In the genomic region with DNA sequence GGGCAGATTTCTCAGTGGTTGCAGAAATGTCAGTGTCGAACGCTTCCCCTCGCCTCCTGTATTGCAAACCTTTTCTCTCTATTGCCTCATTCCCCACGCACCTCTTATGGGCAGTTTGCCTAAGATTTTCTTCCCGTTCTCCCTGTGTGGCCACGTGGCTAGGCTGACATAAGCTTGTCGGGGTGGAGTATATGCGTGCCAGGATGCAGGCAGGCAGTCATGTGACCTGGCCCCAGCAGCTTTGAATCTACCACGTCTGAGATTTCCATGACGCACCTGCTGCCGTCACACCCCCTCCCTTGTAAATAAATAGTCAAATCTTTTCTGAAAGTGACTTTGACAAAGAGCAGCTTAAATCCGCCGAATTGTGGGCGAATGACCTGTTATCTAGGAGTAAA, we compare ENCODE assay signal across 8 mouse cellular contexts.
DNase-seq lines count a peak whose midpoint lies in the region; ATAC-seq and TF ChIP-seq lines count a peak whose summit lies in the region.

No protein-coding gene starts in this region.

- peak overlapping the region; percentile 37 for H3K4me3 ChIP-seq in forebrain, embryonic 11.5 days (ENCODE audit: low read depth, low read length)
- peak overlapping the region; percentile 44 for H3K4me3 ChIP-seq in neural tube, embryonic 13.5 days
- no peak overlapping the region for H3K4me3 ChIP-seq in thymus, adult 2 months (ENCODE audit: control insufficient read depth, insufficient read depth, low read length)

- no peak for TF ChIP-seq CTCF in thymus, adult 2 months (IDR thresholded peaks at IDR 0.05; ENCODE audit: borderline replicate concordance, control insufficient read depth, extremely low read depth, insufficient read depth, low read length, poor library complexity)

- H3K27me3 ChIP-seq in forebrain, embryonic 11.5 days (ENCODE audit: control insufficient read depth, insufficient read depth, low read length), result no peaks in the 10 kb centered on the region
- no peaks in the 10 kb centered on the region for H3K27me3 ChIP-seq in neural tube, embryonic 13.5 days
- no peaks in the 10 kb centered on the region for H3K27me3 ChIP-seq in thymus, adult 2 months (ENCODE audit: control insufficient read depth, insufficient read depth, low read length)

- DNase-seq in CD4-positive, CD25-positive, alpha-beta regulatory T cell, adult 2 months (ENCODE audit: low read depth, low spot score), result peak; percentile 88
- peak; percentile 87 for DNase-seq in brain, adult 2 months (ENCODE audit: low read depth, low spot score)
- peak; percentile 72 for DNase-seq in forebrain, embryonic 11.5 days (ENCODE audit: low spot score)
- peak; percentile 58 to 61 for DNase-seq in heart, postnatal 14 days
- DNase-seq in kidney, postnatal 4 days, result peak; percentile 64 to 70
- peak; percentile 78 to 84 for DNase-seq in lung, adult 18-20 months
- peak; percentile 63 for DNase-seq in thymus, adult 2 months

- intact Hi-C loops in heart, postnatal 14 days (cut with DNase I), result loop anchor here (5.0 kb wide), 3 partner anchors 41 to 181 kb away; no protein-coding TSS in a partner anchor

- H3K9me3 ChIP-seq in forebrain, embryonic 11.5 days (ENCODE audit: control insufficient read depth, low read length), result no peaks in the 10 kb centered on the region
- H3K9me3 ChIP-seq in neural tube, embryonic 13.5 days, result no peaks in the 10 kb centered on the region

- H3K27ac ChIP-seq in forebrain, embryonic 11.5 days (ENCODE audit: low read depth, low read length), result no peak overlapping the region
- peak overlapping the region; percentile 64 for H3K27ac ChIP-seq in neural tube, embryonic 13.5 days (replicated peaks)
- H3K27ac ChIP-seq in thymus, adult 2 months (ENCODE audit: control insufficient read depth, insufficient read depth, low read length), result no peak overlapping the region

- TF ChIP-seq POLR2A in thymus, adult 2 months (IDR thresholded peaks at IDR 0.05; ENCODE audit: control insufficient read depth, extremely low read depth, insufficient read depth, low read length, poor library complexity), result no peak

- H3K36me3 ChIP-seq in forebrain, embryonic 11.5 days (ENCODE audit: control insufficient read depth, insufficient read depth, low read length), result no peaks in the 10 kb centered on the region
- no peaks in the 10 kb centered on the region for H3K36me3 ChIP-seq in neural tube, embryonic 13.5 days
- H3K36me3 ChIP-seq in thymus, adult 2 months (ENCODE audit: control insufficient read depth, insufficient read depth, low read length), result no peaks in the 10 kb centered on the region

- 8% methylated on average over 14 of the region's 14 CpGs for WGBS in forebrain, embryonic 11.5 days
- WGBS in neural tube, embryonic 13.5 days, result 5% methylated on average over 14 of the region's 14 CpGs
- WGBS in thymus, adult 2 months, result 19% methylated on average over 14 of the region's 14 CpGs

- peak overlapping the region; percentile 57 for H3K9ac ChIP-seq in forebrain, embryonic 11.5 days (ENCODE audit: low read length)
- H3K9ac ChIP-seq in neural tube, embryonic 13.5 days, result peak overlapping the region; percentile 67

- peak overlapping the region; percentile 53 for H3K4me2 ChIP-seq in forebrain, embryonic 11.5 days (ENCODE audit: low read depth, low read length, severe bottlenecking)
- H3K4me2 ChIP-seq in neural tube, embryonic 13.5 days, result peak overlapping the region; percentile 66

- H3K4me1 ChIP-seq in forebrain, embryonic 11.5 days (replicated peaks; ENCODE audit: control insufficient read depth, insufficient read depth, low read length), result peaks cover 2% of the 10 kb centered on the region; the same call in 1 of the 2 replicates
- peaks cover 16% of the 10 kb centered on the region for H3K4me1 ChIP-seq in neural tube, embryonic 13.5 days (replicated peaks)
- H3K4me1 ChIP-seq in thymus, adult 2 months (replicated peaks; ENCODE audit: control insufficient read depth, insufficient read depth, low read length), result peaks cover 4% of the 10 kb centered on the region; the same call in 1 of the 2 replicates

- peak; percentile 95 for ATAC-seq in forebrain, embryonic 11.5 days (replicated peaks; ENCODE audit: low FRiP score)
- ATAC-seq in neural tube, embryonic 13.5 days (ENCODE audit: low read depth), result peak; percentile 96
